ENCODE assay signal across 8 mouse cellular contexts in genomic region chr8:13705668-13706067, GRCm38 (mm10). TPM values are rescaled to one million over a fixed set of nuclear protein-coding genes. Genes with fewer than 3 reads are reported as not detected.
A peak's percentile ranks its signal among the peaks of the same experiment; 100 is the strongest.
DNase-seq lines count a peak whose midpoint lies in the region; TF ChIP-seq lines count a peak whose summit lies in the region.

Gene Cfap97d2 (plus strand): TSS chr8:13705889.

- H3K79me2 ChIP-seq in CH12.LX (replicated peaks; ENCODE audit: control insufficient read depth, extremely low read depth, insufficient read depth, poor library complexity, severe bottlenecking) (no peaks in the 10 kb centered on the region), myocyte (ENCODE audit: control insufficient read depth, insufficient read depth) (no peaks in the 10 kb centered on the region)

- TF ChIP-seq EP300 in CH12.LX (IDR thresholded peaks at IDR 0.05; ENCODE audit: low read length): no peak

- TF ChIP-seq POLR2A in CH12.LX (IDR thresholded peaks at IDR 0.05; ENCODE audit: low read depth, low read length): no peak
- no peak for TF ChIP-seq POLR2A in myocyte (IDR thresholded peaks at IDR 0.05; ENCODE audit: insufficient read length, low read depth)
- no peak for TF ChIP-seq POLR2A in thymus, adult 2 months (IDR thresholded peaks at IDR 0.05; ENCODE audit: control insufficient read depth, extremely low read depth, insufficient read depth, low read length, poor library complexity)

- TF ChIP-seq CTCF in CH12.LX (conservative IDR thresholded peaks at IDR 0.05 in 1 of 2, IDR thresholded peaks at IDR 0.05 in 1 of 2; ENCODE audit: low read depth in 2 of 2, low read length in 2 of 2): no peak
- no peak for TF ChIP-seq CTCF in left cerebral cortex, adult 2 months (IDR thresholded peaks at IDR 0.05)
- TF ChIP-seq CTCF in thymus, adult 2 months (IDR thresholded peaks at IDR 0.05; ENCODE audit: borderline replicate concordance, control insufficient read depth, extremely low read depth, insufficient read depth, low read length, poor library complexity): no peak

- H3K27me3 ChIP-seq in CH12.LX (replicated peaks) (peaks cover 4% of the 10 kb centered on the region), myocyte (ENCODE audit: control insufficient read depth, insufficient read depth, insufficient read length) (no peaks in the 10 kb centered on the region)
- no peaks in the 10 kb centered on the region for H3K27me3 ChIP-seq in thymus, adult 2 months (ENCODE audit: control insufficient read depth, insufficient read depth, low read length)

- in situ Hi-C loops in CH12.LX (cut with MboI; ENCODE audit: low pct_ligation_motif_present, low pct_unique_long_range_greater_than_20kb, low sequenced_read_pairs): no loop called here

- no peak within 1 kb of the TSS for H3ac ChIP-seq in myocyte (ENCODE audit: control insufficient read depth, insufficient read length)

- H3K4me3 ChIP-seq in CH12.LX (replicated peaks in 1 of 3; ENCODE audit: low read depth in 2 of 3, low read length in 2 of 3, poor library complexity in 1 of 3): no peak within 1 kb of the TSS
- H3K4me3 ChIP-seq in left cerebral cortex, adult 2 months: peak within 1 kb of the TSS; percentile 13; the same call in 1 of the 2 replicates
- H3K4me3 ChIP-seq in myocyte: no peak within 1 kb of the TSS
- H3K4me3 ChIP-seq in thymus, adult 2 months (ENCODE audit: control insufficient read depth, insufficient read depth, low read length): no peak within 1 kb of the TSS

- H3K9me3 ChIP-seq in CH12.LX (replicated peaks; ENCODE audit: low read length): no peaks in the 10 kb centered on the region

- DNase-seq in gastrocnemius, adult 18-20 months (ENCODE audit: low spot score): peak; percentile 32
- no peak for DNase-seq in gastrocnemius, adult 8-10 months (ENCODE audit: low spot score in 2 of 2)
- DNase-seq in CH12.LX (ENCODE audit: extremely low read depth): peak; percentile 19
- peak; percentile 95 for DNase-seq in embryo, embryonic 10.5 days (ENCODE audit: low spot score)
- DNase-seq in heart, postnatal 14 days: peak; percentile 55 to 60
- peak; percentile 52 to 67 for DNase-seq in left cerebral cortex, adult 2 months (ENCODE audit: extremely low spot score in 1 of 2, low spot score in 2 of 2)
- peak; percentile 63 for DNase-seq in thymus, adult 2 months

- no peak for TF ChIP-seq RAD21 in CH12.LX (IDR thresholded peaks at IDR 0.05; ENCODE audit: low read depth, low read length)

- intact Hi-C loops in heart, postnatal 14 days (cut with DNase I): no loop called here
- intact Hi-C loops in left cerebral cortex, adult 2 months (cut with DNase I): loop anchor here (1.0 kb wide), 1 partner anchor 28 kb away; the partner anchor contains the start of gene Rasa3

- H3K9ac ChIP-seq in CH12.LX (ENCODE audit: insufficient read depth, low read depth): no peak within 1 kb of the TSS

- H3K36me3 ChIP-seq in CH12.LX (replicated peaks in 1 of 2; ENCODE audit: control insufficient read depth in 1 of 2, insufficient read depth in 1 of 2, low read length in 1 of 2): no peaks in the 10 kb centered on the region
- no peaks in the 10 kb centered on the region for H3K36me3 ChIP-seq in myocyte (ENCODE audit: control insufficient read depth, insufficient read depth)
- no peaks in the 10 kb centered on the region for H3K36me3 ChIP-seq in thymus, adult 2 months (ENCODE audit: control insufficient read depth, insufficient read depth, low read length)

- dilution Hi-C loops in CH12.LX (cut with MboI; ENCODE audit: extremely low pct_ligation_motif_present, extremely low pct_unique_long_range_greater_than_20kb, low sequenced_read_pairs): no loop called here

- WGBS in thymus, adult 2 months: 33% methylated on average over 5 of the region's 5 CpGs

- H3K4me2 ChIP-seq in CH12.LX (ENCODE audit: insufficient read depth, low read depth, poor library complexity, severe bottlenecking) (no peak within 1 kb of the TSS), myocyte (ENCODE audit: low read depth) (no peak within 1 kb of the TSS)

- no peak within 1 kb of the TSS for H3K27ac ChIP-seq in CH12.LX (ENCODE audit: insufficient read depth, low read depth)
- H3K27ac ChIP-seq in left cerebral cortex, adult 2 months: no peak within 1 kb of the TSS
- H3K27ac ChIP-seq in thymus, adult 2 months (ENCODE audit: control insufficient read depth, insufficient read depth, low read length): no peak within 1 kb of the TSS

- no peaks in the 10 kb centered on the region; a peak in 1 of 4 replicates for H3K4me1 ChIP-seq in CH12.LX (ENCODE audit: control insufficient read depth in 1 of 2, insufficient read depth in 2 of 2)
- H3K4me1 ChIP-seq in thymus, adult 2 months (replicated peaks; ENCODE audit: control insufficient read depth, insufficient read depth, low read length): peaks cover 9% of the 10 kb centered on the region

TF ChIP-seq in CH12.LX, 34 proteins besides CTCF, POLR2A, EP300 and RAD21:
- peak; percentile 33; the same call in 1 of the 2 replicates for TF ChIP-seq USF2 (conservative IDR thresholded peaks at IDR 0.05; ENCODE audit: low read depth, low read length)
- no peak for TF ChIP-seq SMC3 (IDR thresholded peaks at IDR 0.05; ENCODE audit: low read depth, low read length)
- peak; percentile 61 for TF ChIP-seq USF1 (IDR thresholded peaks at IDR 0.05; ENCODE audit: low read depth, low read length)
TF ChIP-seq in CH12.LX: peak in this region for 2.

TF ChIP-seq in myocyte, 11 proteins besides CTCF, POLR2A, EP300 and RAD21:
- TF ChIP-seq USF1 (IDR thresholded peaks at IDR 0.05; ENCODE audit: low read depth) (peak; percentile 84), MAX (IDR thresholded peaks at IDR 0.05; ENCODE audit: low read depth) (no peak)

RNA-seq across cellular contexts. Expression of gene Cfap97d2, which starts in this region (rescaled TPM):
- not detected for total RNA-seq in gastrocnemius, adult 18-20 months (2021)
- not detected for total RNA-seq in gastrocnemius, adult 8-10 months (2022)
- total RNA-seq in CH12.LX (2012; rRNA removed) (not detected in 2 replicates), CH12.LX (2014; rRNA removed) (not detected in 2 replicates)
- polyA plus RNA-seq in CH12.LX (2012; ENCODE audit: insufficient read length, low read depth) (not detected in 2 replicates), myocyte (2012; fragmentation: generic; extraction: Trizol) (0.02 TPM)
- not detected for total RNA-seq in heart, postnatal 14 days (2021)
- total RNA-seq in left cerebral cortex, adult 2 months (2021): 1 to 10 TPM; 1.0 to 1.4 TPM
- polyA plus RNA-seq in thymus, adult 2 months (2012; rRNA removed): not detected in 2 replicates

Comparison
In these comparisons a context has a peak if more than half of its experiments do, and no peak if none do; other contexts are left out.
1. Peak in DNase-seq in gastrocnemius, adult 18-20 months; RNA of the gene not detected or under 1 TPM.
2. Peak in DNase-seq in CH12.LX; RNA of the gene not detected or under 1 TPM.
3. Peak in DNase-seq in heart, postnatal 14 days; RNA of the gene not detected or under 1 TPM.
4. Peak in DNase-seq in thymus, adult 2 months; RNA of the gene not detected or under 1 TPM.
5. DNase-seq: peak in embryo, embryonic 10.5 days (single experiment) and left cerebral cortex, adult 2 months (2 of 2); none in gastrocnemius, adult 8-10 months (0 of 2).